Mouse (Mus musculus): ENCODE results near the gene Abtb2. TPM values are rescaled to one million over a fixed set of nuclear protein-coding genes. Genes with fewer than 3 reads are reported as not detected.

Abtb2 gene
- polyA plus RNA-seq, 1 experiment = 2.2 TPM

GRCm38 (mm10) chr2:103755458-103756085, 189.5 kb downstream of the Abtb2 start:
- 87% methylated on average over 9 of the region's 9 CpGs for WGBS
- no peak for DNase-seq (ENCODE audit: low read depth, low spot score)

- DNase-seq (ENCODE audit: low read depth, low spot score) = no peak
- under 1% methylated on average over 12 of the region's 12 CpGs for WGBS
Measured at GRCm38 (mm10) chr2:103760421-103760820, 194.3 kb downstream of the Abtb2 start.

- under 1% methylated on average over 47 of the region's 47 CpGs for WGBS
- peak; percentile 90 for DNase-seq (ENCODE audit: low read depth, low spot score)
Measured at GRCm38 (mm10) chr2:103760906-103761716, 195.0 kb downstream of the Abtb2 start, which contains the start of gene Nat10. Gene Nat10, minus strand, starts transcription at chr2:103761270.

- WGBS = 29% methylated on average over 4 of the region's 4 CpGs
- DNase-seq (ENCODE audit: low read depth, low spot score) = no peak
Measured at GRCm38 (mm10) chr2:103761993-103762392, 195.9 kb downstream of the Abtb2 start.

GRCm38 (mm10) chr2:103762492-103762891, 196.4 kb downstream of the Abtb2 start:
- WGBS = 62% methylated on average over 1 of the region's 1 CpGs
- no peak for DNase-seq (ENCODE audit: low read depth, low spot score)

Other genes with a start within 250 kb of the Abtb2 start
- gene Elf5, start 154.6 kb upstream of the Abtb2 start, polyA plus RNA-seq (2012; rRNA removed) = 0.09 TPM in 1 of 2 replicates, not detected in the other
- 36.5 and 81.1 TPM in 2 replicates for gene Cat, start 81.2 kb upstream of the Abtb2 start, polyA plus RNA-seq (2012; rRNA removed)
- gene Nat10, start 195.0 kb downstream of the Abtb2 start, polyA plus RNA-seq (2012; rRNA removed) = 19.6 and 31.1 TPM in 2 replicates
- gene Caprin1, start 231.3 kb downstream of the Abtb2 start, polyA plus RNA-seq (2012; rRNA removed) = 73.7 and 131 TPM in 2 replicates

All from large intestine, adult 2 months (tissue).